Mouse (Mus musculus) olfactory bulb, adult 2 months (tissue): ENCODE data around the gene Anks1.

Experiments used
- CTCF ChIP-seq: fragments of 200-500 bp; IDR thresholded peaks from 2 replicates; pipeline ENCODE4 v1.5.1; 2012; ENCODE audit warnings: low read depth, mild to moderate bottlenecking, low read length, moderate library complexity; ENCODE audit not compliant: insufficient read depth
- POLR2A ChIP-seq: fragments of 200-500 bp; IDR thresholded peaks from 2 replicates; pipeline ENCODE4 v1.6.1; 2012; ENCODE audit warnings: mild to moderate bottlenecking, low read depth, low read length, moderate library complexity; ENCODE audit not compliant: insufficient read depth

DNA sequence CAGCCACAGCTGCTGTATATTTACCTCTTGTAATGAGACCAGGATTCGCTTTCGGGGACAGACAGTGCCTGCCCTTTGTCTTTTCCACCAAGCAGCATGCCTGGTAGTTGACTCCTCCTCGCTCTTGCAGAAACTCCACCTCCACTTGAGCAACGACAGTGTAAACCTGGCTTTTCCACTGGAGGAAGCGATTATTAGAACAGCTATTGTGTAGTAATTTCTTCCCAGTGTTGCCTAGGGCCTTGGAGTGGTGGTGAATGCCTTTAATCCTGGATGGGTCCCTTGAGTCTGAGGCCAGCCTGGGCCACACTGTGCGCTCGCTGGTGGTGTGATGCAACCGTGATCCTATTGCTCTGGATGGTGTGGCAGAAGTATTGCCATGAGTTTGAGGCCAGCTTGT, 26.0 kb upstream of the Anks1 start:
- TF ChIP-seq CTCF (no peak), POLR2A (no peak)
